8 mouse cellular contexts compared by ENCODE assay signal in the genomic region with DNA sequence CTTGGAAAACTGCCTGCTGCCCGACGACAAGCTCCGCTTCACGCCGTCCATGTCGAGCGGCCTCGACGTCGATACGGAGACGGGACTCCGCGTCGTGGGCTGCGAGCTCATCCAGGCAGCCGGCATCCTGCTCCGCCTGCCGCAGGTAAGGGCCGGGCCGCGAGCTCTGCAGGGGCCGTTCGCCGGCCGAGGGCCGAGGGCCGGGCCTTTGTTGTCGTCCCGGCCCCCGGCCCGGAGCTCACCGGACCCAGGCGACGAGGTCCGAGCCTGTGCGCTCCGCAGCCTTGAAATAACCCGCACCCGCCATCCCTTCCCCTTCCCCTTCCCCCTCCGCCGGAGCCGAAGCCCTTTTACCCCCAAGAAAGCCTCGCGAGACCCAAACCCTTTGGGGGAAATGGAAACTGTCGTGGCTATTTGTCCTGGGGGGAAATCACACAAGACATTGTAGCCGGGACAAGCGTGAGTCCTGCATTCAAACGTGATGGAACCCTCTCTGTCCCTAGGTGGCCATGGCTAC. TPM values are rescaled to one million over a fixed set of nuclear protein-coding genes. Genes with fewer than 3 reads are reported as not detected.
DNase-seq lines count a peak whose midpoint lies in the region; ATAC-seq and TF ChIP-seq lines count a peak whose summit lies in the region.

No protein-coding gene starts in this region.

- H3K27me3 ChIP-seq in cerebellum, adult 2 months (ENCODE audit: control insufficient read depth, insufficient read depth, low read length): no peaks in the 10 kb centered on the region
- H3K27me3 ChIP-seq in embryonic facial prominence, embryonic 10.5 days (replicated peaks; ENCODE audit: low read depth, poor library complexity, severe bottlenecking): no peaks in the 10 kb centered on the region
- no peaks in the 10 kb centered on the region for H3K27me3 ChIP-seq in hindbrain, embryonic 13.5 days
- no peaks in the 10 kb centered on the region for H3K27me3 ChIP-seq in liver, embryonic 15.5 days

- no peak for TF ChIP-seq CTCF in cerebellum, adult 2 months (IDR thresholded peaks at IDR 0.05; ENCODE audit: borderline replicate concordance, insufficient read depth, low read depth, low read length)
- no peak for TF ChIP-seq CTCF in olfactory bulb, adult 2 months (IDR thresholded peaks at IDR 0.05; ENCODE audit: insufficient read depth, low read depth, low read length)

- peak overlapping the region; percentile 75 for H3K27ac ChIP-seq in cerebellum, adult 2 months (ENCODE audit: insufficient read depth, low read length)
- H3K27ac ChIP-seq in embryonic facial prominence, embryonic 10.5 days (replicated peaks): peak overlapping the region; percentile 98
- H3K27ac ChIP-seq in hindbrain, embryonic 13.5 days: peak overlapping the region; percentile 92
- H3K27ac ChIP-seq in liver, embryonic 15.5 days (replicated peaks): peak overlapping the region; percentile 89
- H3K27ac ChIP-seq in olfactory bulb, adult 2 months (ENCODE audit: insufficient read depth, low read depth, low read length): peak overlapping the region; percentile 79

- no peak for DNase-seq in cerebellum, adult 2 months
- no peak for DNase-seq in cerebellum, adult 18-20 months
- DNase-seq in embryonic facial prominence, embryonic 10.5 days (ENCODE audit: low spot score): peak; percentile 54
- DNase-seq in urinary bladder, postnatal 25 days (ENCODE audit: low spot score): no peak

- peak; percentile 13 for ATAC-seq in CD4-positive, CD25-positive, alpha-beta regulatory T cell, adult 4 months
- ATAC-seq in hindbrain, embryonic 13.5 days (ENCODE audit: low FRiP score): peak; percentile 53
- ATAC-seq in liver, embryonic 15.5 days (ENCODE audit: insufficient read depth): peak; percentile 47

- no peak for TF ChIP-seq POLR2A in cerebellum, adult 2 months (IDR thresholded peaks at IDR 0.05; ENCODE audit: borderline replicate concordance, insufficient read depth, low read length)
- TF ChIP-seq POLR2A in olfactory bulb, adult 2 months (IDR thresholded peaks at IDR 0.05; ENCODE audit: insufficient read depth, low read depth, low read length): no peak

- no peaks in the 10 kb centered on the region for H3K9me3 ChIP-seq in embryonic facial prominence, embryonic 10.5 days
- no peaks in the 10 kb centered on the region for H3K9me3 ChIP-seq in hindbrain, embryonic 13.5 days
- H3K9me3 ChIP-seq in liver, embryonic 15.5 days (replicated peaks): no peaks in the 10 kb centered on the region

- under 1% methylated on average over 49 of the region's 49 CpGs for WGBS in cerebellum, adult 2 months
- WGBS in embryonic facial prominence, embryonic 10.5 days: under 1% methylated on average over 49 of the region's 49 CpGs
- WGBS in hindbrain, embryonic 13.5 days: 1% methylated on average over 43 of the region's 49 CpGs
- WGBS in liver, embryonic 15.5 days (ENCODE audit: insufficient replicate concordance): under 1% methylated on average over 49 of the region's 49 CpGs
- WGBS in olfactory bulb, adult 2 months: under 1% methylated on average over 49 of the region's 49 CpGs

- H3K4me3 ChIP-seq in cerebellum, adult 2 months (replicated peaks; ENCODE audit: insufficient read depth, low read depth, low read length): peak overlapping the region; percentile 65
- H3K4me3 ChIP-seq in embryonic facial prominence, embryonic 10.5 days: peak overlapping the region; percentile 100
- peak overlapping the region; percentile 100 for H3K4me3 ChIP-seq in hindbrain, embryonic 13.5 days
- peak overlapping the region; percentile 96 for H3K4me3 ChIP-seq in liver, embryonic 15.5 days (replicated peaks)
- H3K4me3 ChIP-seq in olfactory bulb, adult 2 months (ENCODE audit: insufficient read depth, low read depth, low read length): peak overlapping the region; percentile 73

- H3K9ac ChIP-seq in hindbrain, embryonic 13.5 days: peak overlapping the region; percentile 100
- peak overlapping the region; percentile 99 for H3K9ac ChIP-seq in liver, embryonic 15.5 days

- peaks cover 86% of the 10 kb centered on the region for H3K36me3 ChIP-seq in embryonic facial prominence, embryonic 10.5 days (replicated peaks)
- H3K36me3 ChIP-seq in hindbrain, embryonic 13.5 days: peaks cover 73% of the 10 kb centered on the region
- H3K36me3 ChIP-seq in liver, embryonic 15.5 days (replicated peaks): peaks cover 79% of the 10 kb centered on the region

- peaks cover 8% of the 10 kb centered on the region; the same call in 1 of the 2 replicates for H3K4me1 ChIP-seq in cerebellum, adult 2 months (ENCODE audit: control insufficient read depth, insufficient read depth, low read length)
- peaks cover 23% of the 10 kb centered on the region for H3K4me1 ChIP-seq in embryonic facial prominence, embryonic 10.5 days
- peaks cover 32% of the 10 kb centered on the region for H3K4me1 ChIP-seq in hindbrain, embryonic 13.5 days (replicated peaks)
- peaks cover 34% of the 10 kb centered on the region for H3K4me1 ChIP-seq in liver, embryonic 15.5 days (replicated peaks)
- H3K4me1 ChIP-seq in olfactory bulb, adult 2 months (ENCODE audit: control insufficient read depth, insufficient read depth, low read length): no peaks in the 10 kb centered on the region

- H3K4me2 ChIP-seq in hindbrain, embryonic 13.5 days: peak overlapping the region; percentile 97
- H3K4me2 ChIP-seq in liver, embryonic 15.5 days: peak overlapping the region; percentile 74

RNA-seq across cellular contexts. Expression of a gene that starts 0.4 kb away (rescaled TPM):
- 171 and 172 TPM in 2 replicates for polyA plus RNA-seq in cerebellum, adult 2 months (2012; rRNA removed)
- 100 to 1,000 TPM in 1 of 2 experiments, 10 to 100 TPM in 1; 99.1 to 124 TPM for polyA plus RNA-seq in CD4-positive, CD25-positive, alpha-beta regulatory T cell, adult 4 months (2017; shearing (Covaris generic))
- 179 and 187 TPM in 2 replicates for polyA plus RNA-seq in embryonic facial prominence, embryonic 10.5 days (2016; fragmentation: Nextera tagmentation; extraction: Ambion mirVana)
- polyA plus RNA-seq in hindbrain, embryonic 13.5 days (2015; fragmentation: Nextera tagmentation; extraction: Ambion mirVana): 171 and 173 TPM in 2 replicates
- polyA plus RNA-seq in liver, embryonic 15.5 days (2015; fragmentation: Nextera tagmentation; extraction: Ambion mirVana): 65.6 and 77.1 TPM in 2 replicates
- 186 and 258 TPM in 2 replicates for polyA plus RNA-seq in olfactory bulb, adult 2 months (2012; ENCODE audit: insufficient read depth, insufficient read length, low replicate concordance, missing spikeins)

RNA-seq across cellular contexts. Expression of a gene that starts 10.0 kb away (rescaled TPM):
- 109 TPM in 2 replicates for polyA plus RNA-seq in cerebellum, adult 2 months (2012; rRNA removed)
- 100 to 1,000 TPM; 117 to 130 TPM for polyA plus RNA-seq in CD4-positive, CD25-positive, alpha-beta regulatory T cell, adult 4 months (2017; shearing (Covaris generic))
- polyA plus RNA-seq in embryonic facial prominence, embryonic 10.5 days (2016; fragmentation: Nextera tagmentation; extraction: Ambion mirVana): 254 and 259 TPM in 2 replicates
- polyA plus RNA-seq in hindbrain, embryonic 13.5 days (2015; fragmentation: Nextera tagmentation; extraction: Ambion mirVana): 253 and 261 TPM in 2 replicates
- 135 and 141 TPM in 2 replicates for polyA plus RNA-seq in liver, embryonic 15.5 days (2015; fragmentation: Nextera tagmentation; extraction: Ambion mirVana)
- not detected in 2 replicates for polyA plus RNA-seq in olfactory bulb, adult 2 months (2012; ENCODE audit: insufficient read depth, insufficient read length, low replicate concordance, missing spikeins)

RNA-seq across cellular contexts. Expression of a gene that starts 18.3 kb away (rescaled TPM):
- 155 and 159 TPM in 2 replicates for polyA plus RNA-seq in cerebellum, adult 2 months (2012; rRNA removed)
- polyA plus RNA-seq in CD4-positive, CD25-positive, alpha-beta regulatory T cell, adult 4 months (2017; shearing (Covaris generic)): 100 to 1,000 TPM; 167 to 217 TPM
- 170 and 178 TPM in 2 replicates for polyA plus RNA-seq in embryonic facial prominence, embryonic 10.5 days (2016; fragmentation: Nextera tagmentation; extraction: Ambion mirVana)
- polyA plus RNA-seq in hindbrain, embryonic 13.5 days (2015; fragmentation: Nextera tagmentation; extraction: Ambion mirVana): 142 and 148 TPM in 2 replicates
- 94.0 and 108 TPM in 2 replicates for polyA plus RNA-seq in liver, embryonic 15.5 days (2015; fragmentation: Nextera tagmentation; extraction: Ambion mirVana)
- not detected in 2 replicates for polyA plus RNA-seq in olfactory bulb, adult 2 months (2012; ENCODE audit: insufficient read depth, insufficient read length, low replicate concordance, missing spikeins)

RNA-seq across cellular contexts. Expression of a gene that starts 22.5 kb away (rescaled TPM):
- 0.13 and 0.16 TPM in 2 replicates for polyA plus RNA-seq in cerebellum, adult 2 months (2012; rRNA removed)
- polyA plus RNA-seq in CD4-positive, CD25-positive, alpha-beta regulatory T cell, adult 4 months (2017; shearing (Covaris generic)): not detected
- polyA plus RNA-seq in embryonic facial prominence, embryonic 10.5 days (2016; fragmentation: Nextera tagmentation; extraction: Ambion mirVana): 0.20 TPM in 1 of 2 replicates, not detected in the other
- polyA plus RNA-seq in hindbrain, embryonic 13.5 days (2015; fragmentation: Nextera tagmentation; extraction: Ambion mirVana): not detected in 2 replicates
- polyA plus RNA-seq in liver, embryonic 15.5 days (2015; fragmentation: Nextera tagmentation; extraction: Ambion mirVana): 0.07 TPM in 1 of 2 replicates, not detected in the other
- polyA plus RNA-seq in olfactory bulb, adult 2 months (2012; ENCODE audit: insufficient read depth, insufficient read length, low replicate concordance, missing spikeins): not detected in 2 replicates

RNA-seq across cellular contexts. Expression of a gene that starts 26.8 kb away (rescaled TPM):
- polyA plus RNA-seq in cerebellum, adult 2 months (2012; rRNA removed): 23.8 and 29.7 TPM in 2 replicates
- polyA plus RNA-seq in CD4-positive, CD25-positive, alpha-beta regulatory T cell, adult 4 months (2017; shearing (Covaris generic)): 1 to 10 TPM; 2.1 to 2.3 TPM
- 43.6 and 43.9 TPM in 2 replicates for polyA plus RNA-seq in embryonic facial prominence, embryonic 10.5 days (2016; fragmentation: Nextera tagmentation; extraction: Ambion mirVana)
- 30.8 and 34.4 TPM in 2 replicates for polyA plus RNA-seq in hindbrain, embryonic 13.5 days (2015; fragmentation: Nextera tagmentation; extraction: Ambion mirVana)
- polyA plus RNA-seq in liver, embryonic 15.5 days (2015; fragmentation: Nextera tagmentation; extraction: Ambion mirVana): 7.7 and 9.9 TPM in 2 replicates
- polyA plus RNA-seq in olfactory bulb, adult 2 months (2012; ENCODE audit: insufficient read depth, insufficient read length, low replicate concordance, missing spikeins): not detected in 2 replicates

Comparison
In these comparisons a context has a peak if more than half of its experiments do, and no peak if none do; other contexts are left out.
1. RNA of a gene that starts 10.0 kb away (polyA plus RNA-seq): 254 to 259 TPM in embryonic facial prominence, embryonic 10.5 days, 253 to 261 TPM in hindbrain, embryonic 13.5 days, 135 to 141 TPM in liver, embryonic 15.5 days, 117 to 130 TPM in CD4-positive, CD25-positive, alpha-beta regulatory T cell, adult 4 months and 109 TPM in cerebellum, adult 2 months; not detected in olfactory bulb, adult 2 months; every median in the first group is over 100 times any median in the second.
2. Peak in every context shown above with its lines, with median percentiles within 50 percentile points of each other: H3K27ac ChIP-seq, H3K4me3 ChIP-seq and ATAC-seq.